Mouse (Mus musculus): ENCODE results near the gene Ddx10. TPM values are rescaled to one million over a fixed set of nuclear protein-coding genes. Genes with fewer than 3 reads are reported as not detected.

The Ddx10 gene
- total and polyA plus RNA-seq, 3 experiments = 1.2 to 11.4 (median 9.9) TPM

- Histone ChIP-seq H3K79me2 (replicated peaks; ENCODE audit: control insufficient read depth, insufficient read depth, low read length) (no peaks in the 10 kb centered on the region), H3K27me3 (ENCODE audit: control insufficient read depth, insufficient read depth, low read length) (no peaks in the 10 kb centered on the region), H3K9ac (ENCODE audit: low read depth, low read length) (no peak overlapping the region), H3K4me1 (ENCODE audit: control insufficient read depth, insufficient read depth, low read length) (no peaks in the 10 kb centered on the region), H3K27ac (no peak overlapping the region), H3K36me3 (ENCODE audit: control insufficient read depth, insufficient read depth, low read length) (no peaks in the 10 kb centered on the region; the same call in 1 of the 2 replicates), H3K4me3 (no peak overlapping the region)
- intact Hi-C loops (cut with DNase I) = no loop called here
- WGBS = 90% methylated on average over 4 of the region's 4 CpGs
- TF ChIP-seq CTCF (IDR thresholded peaks at IDR 0.05) = no peak
- no peak for TF ChIP-seq EP300 (IDR thresholded peaks at IDR 0.05; ENCODE audit: insufficient read depth, low read depth, low read length)
- no peak for TF ChIP-seq POLR2A (IDR thresholded peaks at IDR 0.05; ENCODE audit: insufficient read depth, low read depth, low read length)
- no peak for DNase-seq
Measured at GRCm38 (mm10) chr9:53272714-53273113, 24.9 kb upstream of the Ddx10 start.

- Histone ChIP-seq H3K27ac (no peak overlapping the region), H3K9ac (ENCODE audit: low read depth, low read length) (no peak overlapping the region), H3K79me2 (replicated peaks; ENCODE audit: control insufficient read depth, insufficient read depth, low read length) (no peaks in the 10 kb centered on the region), H3K27me3 (ENCODE audit: control insufficient read depth, insufficient read depth, low read length) (no peaks in the 10 kb centered on the region), H3K4me3 (no peak overlapping the region), H3K4me1 (ENCODE audit: control insufficient read depth, insufficient read depth, low read length) (no peaks in the 10 kb centered on the region), H3K36me3 (ENCODE audit: control insufficient read depth, insufficient read depth, low read length) (no peaks in the 10 kb centered on the region; the same call in 1 of the 2 replicates)
- TF ChIP-seq POLR2A (IDR thresholded peaks at IDR 0.05; ENCODE audit: insufficient read depth, low read depth, low read length) (no peak), EP300 (IDR thresholded peaks at IDR 0.05; ENCODE audit: insufficient read depth, low read depth, low read length) (no peak), CTCF (IDR thresholded peaks at IDR 0.05) (no peak)
- intact Hi-C loops (cut with DNase I) = no loop called here
- 46% methylated on average over 5 of the region's 5 CpGs for WGBS
- no peak for DNase-seq
Measured at GRCm38 (mm10) chr9:53272207-53272606, 24.4 kb upstream of the Ddx10 start.

GRCm38 (mm10) chr9:53271281-53272022, 23.6 kb upstream of the Ddx10 start:
- H3K27me3 ChIP-seq (ENCODE audit: control insufficient read depth, insufficient read depth, low read length) = no peaks in the 10 kb centered on the region
- no peak overlapping the region for H3K27ac ChIP-seq
- no peaks in the 10 kb centered on the region for H3K79me2 ChIP-seq (replicated peaks; ENCODE audit: control insufficient read depth, insufficient read depth, low read length)
- no peak overlapping the region for H3K9ac ChIP-seq (ENCODE audit: low read depth, low read length)
- 46% methylated on average over 5 of the region's 5 CpGs for WGBS
- H3K4me3 ChIP-seq = no peak overlapping the region
- no peaks in the 10 kb centered on the region for H3K4me1 ChIP-seq (ENCODE audit: control insufficient read depth, insufficient read depth, low read length)
- H3K36me3 ChIP-seq (ENCODE audit: control insufficient read depth, insufficient read depth, low read length) = no peaks in the 10 kb centered on the region; the same call in 1 of the 2 replicates
- TF ChIP-seq POLR2A (IDR thresholded peaks at IDR 0.05; ENCODE audit: insufficient read depth, low read depth, low read length) = no peak
- no peak for TF ChIP-seq EP300 (IDR thresholded peaks at IDR 0.05; ENCODE audit: insufficient read depth, low read depth, low read length)
- no peak for TF ChIP-seq CTCF (IDR thresholded peaks at IDR 0.05)
- intact Hi-C loops (cut with DNase I) = no loop called here
- no peak for DNase-seq

- H3K79me2 ChIP-seq (replicated peaks; ENCODE audit: control insufficient read depth, insufficient read depth, low read length) = no peaks in the 10 kb centered on the region
- H3K4me1 ChIP-seq (ENCODE audit: control insufficient read depth, insufficient read depth, low read length) = no peaks in the 10 kb centered on the region
- H3K4me3 ChIP-seq = no peak overlapping the region
- intact Hi-C loops (cut with DNase I) = no loop called here
- no peak for DNase-seq
- 86% methylated on average over 5 of the region's 5 CpGs for WGBS
- TF ChIP-seq CTCF (IDR thresholded peaks at IDR 0.05) = no peak
- no peaks in the 10 kb centered on the region for H3K27me3 ChIP-seq (ENCODE audit: control insufficient read depth, insufficient read depth, low read length)
- H3K27ac ChIP-seq = no peak overlapping the region
- H3K9ac ChIP-seq (ENCODE audit: low read depth, low read length) = no peak overlapping the region
- no peaks in the 10 kb centered on the region; the same call in 1 of the 2 replicates for H3K36me3 ChIP-seq (ENCODE audit: control insufficient read depth, insufficient read depth, low read length)
Measured at GRCm38 (mm10) chr9:53269466-53269755, 21.6 kb upstream of the Ddx10 start.

GRCm38 (mm10) chr9:53268731-53269465, 21.0 kb upstream of the Ddx10 start:
- WGBS = 59% methylated on average over 5 of the region's 5 CpGs
- no peak overlapping the region for H3K27ac ChIP-seq
- no peaks in the 10 kb centered on the region for H3K27me3 ChIP-seq (ENCODE audit: control insufficient read depth, insufficient read depth, low read length)
- H3K4me1 ChIP-seq (ENCODE audit: control insufficient read depth, insufficient read depth, low read length) = no peaks in the 10 kb centered on the region
- no peaks in the 10 kb centered on the region for H3K79me2 ChIP-seq (replicated peaks; ENCODE audit: control insufficient read depth, insufficient read depth, low read length)
- no peaks in the 10 kb centered on the region; the same call in 1 of the 2 replicates for H3K36me3 ChIP-seq (ENCODE audit: control insufficient read depth, insufficient read depth, low read length)
- H3K9ac ChIP-seq (ENCODE audit: low read depth, low read length) = no peak overlapping the region
- intact Hi-C loops (cut with DNase I) = no loop called here
- H3K4me3 ChIP-seq = no peak overlapping the region
- no peak for TF ChIP-seq EP300 (IDR thresholded peaks at IDR 0.05; ENCODE audit: insufficient read depth, low read depth, low read length)
- peak; percentile 62 for TF ChIP-seq CTCF (IDR thresholded peaks at IDR 0.05)
- no peak for TF ChIP-seq POLR2A (IDR thresholded peaks at IDR 0.05; ENCODE audit: insufficient read depth, low read depth, low read length)
- DNase-seq = no peak

- H3K36me3 ChIP-seq (ENCODE audit: control insufficient read depth, insufficient read depth, low read length) = no peaks in the 10 kb centered on the region; the same call in 1 of the 2 replicates
- DNase-seq = no peak
- no peak overlapping the region for H3K27ac ChIP-seq
- no peak overlapping the region for H3K4me3 ChIP-seq
- no peaks in the 10 kb centered on the region for H3K4me1 ChIP-seq (ENCODE audit: control insufficient read depth, insufficient read depth, low read length)
- 30% methylated on average over 5 of the region's 5 CpGs for WGBS
- no peak overlapping the region for H3K9ac ChIP-seq (ENCODE audit: low read depth, low read length)
- intact Hi-C loops (cut with DNase I) = no loop called here
- TF ChIP-seq EP300 (IDR thresholded peaks at IDR 0.05; ENCODE audit: insufficient read depth, low read depth, low read length) = no peak
- TF ChIP-seq CTCF (IDR thresholded peaks at IDR 0.05) = no peak
- no peak for TF ChIP-seq POLR2A (IDR thresholded peaks at IDR 0.05; ENCODE audit: insufficient read depth, low read depth, low read length)
- no peaks in the 10 kb centered on the region for H3K27me3 ChIP-seq (ENCODE audit: control insufficient read depth, insufficient read depth, low read length)
- no peaks in the 10 kb centered on the region for H3K79me2 ChIP-seq (replicated peaks; ENCODE audit: control insufficient read depth, insufficient read depth, low read length)
Measured at GRCm38 (mm10) chr9:53268036-53268435, 20.2 kb upstream of the Ddx10 start.
